Mouse (Mus musculus): ENCODE measurements around the gene Vps16. TPM values are rescaled to one million over a fixed set of nuclear protein-coding genes. Genes with fewer than 3 reads are reported as not detected.

Gene Vps16
- 94.2 and 106 TPM in 2 replicates for polyA plus RNA-seq (2015; fragmentation: Nextera tagmentation; extraction: Ambion mirVana)

DNA sequence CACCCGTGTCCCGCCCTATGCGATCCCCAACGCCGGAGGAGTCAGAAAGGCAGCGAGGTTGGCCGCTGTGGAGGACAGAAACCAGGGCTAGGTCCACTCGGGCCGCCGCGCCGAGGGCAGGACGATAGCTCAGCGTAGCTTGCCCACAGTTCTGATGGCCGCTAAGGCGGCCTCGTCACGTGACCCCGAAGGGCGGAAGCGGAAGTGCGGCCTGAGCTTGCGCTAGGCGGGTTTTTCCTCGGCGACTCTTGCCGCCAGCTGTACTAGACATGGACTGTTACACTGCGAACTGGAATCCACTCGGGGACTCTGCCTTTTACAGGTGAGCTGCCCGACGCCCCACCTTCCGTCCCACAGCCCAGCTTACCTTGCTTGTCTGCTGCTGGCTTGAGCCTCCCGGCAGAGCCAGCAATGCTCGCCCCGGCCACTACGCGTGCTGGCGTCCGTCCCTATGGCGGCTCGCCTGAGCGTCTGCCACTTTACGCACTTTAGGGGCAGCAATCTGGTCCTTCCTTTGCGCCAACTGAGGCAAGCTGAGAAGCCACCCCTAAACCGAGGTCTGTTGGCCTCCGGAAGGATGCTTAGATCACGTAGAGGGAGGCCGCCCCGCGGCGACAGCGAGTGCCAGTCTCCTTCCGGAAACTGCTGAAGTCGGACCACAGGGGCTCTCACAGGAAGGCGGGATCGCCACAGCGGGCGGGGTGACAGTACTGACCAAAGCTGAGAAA, at the start of gene Vps16, which contains the start of gene Pced1a:
Gene Vps16, plus strand, starts transcription at position 214 of the 728 bp plus-strand sequence.
Gene Pced1a, minus strand, starts transcription at position 576 of the 728 bp plus-strand sequence.
- peak within 1 kb of the TSS; percentile 85 for H3K4me3 ChIP-seq
- ATAC-seq (ENCODE audit: insufficient number of reproducible peaks, low FRiP score, low TSS enrichment, low read depth): peak; percentile 91

DNA sequence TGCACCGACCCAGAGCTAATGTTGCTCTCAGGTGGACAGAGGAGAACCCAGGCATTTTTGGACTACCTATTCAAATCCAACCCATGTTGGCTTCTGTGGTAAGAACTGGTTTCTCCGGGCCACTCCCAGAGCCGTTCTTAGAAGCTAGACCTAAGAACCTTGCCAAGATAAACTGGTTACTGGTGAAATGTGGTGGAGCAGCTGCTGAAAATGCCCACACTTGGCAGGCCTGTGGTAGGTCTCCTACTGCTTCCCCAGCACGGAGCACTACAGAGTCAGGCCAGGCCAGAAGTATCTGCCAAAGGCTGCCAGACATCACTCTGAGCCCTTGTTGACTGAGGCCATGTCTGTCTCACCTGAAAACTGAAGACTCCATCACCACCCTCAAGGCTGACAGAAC, 49.2 kb upstream of the Vps16 start:
- peak; percentile 63; the same call in 1 of the 2 replicates for ATAC-seq (ENCODE audit: insufficient number of reproducible peaks, low FRiP score, low TSS enrichment, low read depth)
- 48% methylated on average over 4 of the region's 4 CpGs for WGBS

More for the DNA sequence above, at the start of gene Vps16, which contains the start of gene Pced1a:
- peaks cover 10% of the 10 kb centered on the region for H3K36me3 ChIP-seq
- H3K9ac ChIP-seq: peak within 1 kb of the TSS; percentile 74
- no peaks in the 10 kb centered on the region for H3K27me3 ChIP-seq
- under 1% methylated on average over 58 of the region's 58 CpGs for WGBS
- peaks cover 35% of the 10 kb centered on the region for H3K4me1 ChIP-seq
- H3K4me2 ChIP-seq: peak within 1 kb of the TSS; percentile 93
- no peaks in the 10 kb centered on the region for H3K9me3 ChIP-seq
- peak within 1 kb of the TSS; percentile 95 for H3K27ac ChIP-seq

DNA sequence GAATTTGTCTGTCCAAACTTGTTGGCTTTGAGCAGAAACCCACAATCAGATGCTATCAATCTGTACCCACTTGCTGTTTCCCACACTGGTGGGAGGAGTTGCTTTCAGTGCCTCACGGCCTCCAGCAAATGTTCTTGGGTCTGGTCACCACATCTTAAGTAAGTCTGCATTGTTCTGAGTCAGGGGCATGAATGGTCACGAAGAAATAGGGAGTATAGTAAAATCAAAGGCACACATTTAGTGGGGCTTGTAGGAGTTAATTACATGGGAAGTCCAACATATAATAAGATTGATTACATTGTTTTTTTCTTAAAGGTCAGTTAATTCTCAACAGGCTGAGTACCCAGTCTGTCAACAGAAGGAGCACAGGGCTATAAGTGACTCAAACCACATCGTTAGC, 40.9 kb upstream of the Vps16 start:
- no peak overlapping the region for H3K9ac ChIP-seq
- H3K4me3 ChIP-seq: no peak overlapping the region
- H3K9me3 ChIP-seq: no peaks in the 10 kb centered on the region
- no peaks in the 10 kb centered on the region for H3K36me3 ChIP-seq
- no peak overlapping the region for H3K4me2 ChIP-seq
- no peak for ATAC-seq (ENCODE audit: insufficient number of reproducible peaks, low FRiP score, low TSS enrichment, low read depth)
- 34% methylated on average over 3 of the region's 3 CpGs for WGBS
- no peak overlapping the region for H3K27ac ChIP-seq
- no peaks in the 10 kb centered on the region for H3K27me3 ChIP-seq
- H3K4me1 ChIP-seq: no peaks in the 10 kb centered on the region

More for the DNA sequence above, 49.2 kb upstream of the Vps16 start:
- no peak overlapping the region for H3K27ac ChIP-seq
- H3K9ac ChIP-seq: no peak overlapping the region
- H3K27me3 ChIP-seq: no peaks in the 10 kb centered on the region
- H3K4me2 ChIP-seq: 0 out of 2 replicates have a peak overlapping the region, but pooled peaks have one; percentile 3
- H3K4me1 ChIP-seq: no peaks in the 10 kb centered on the region
- no peak overlapping the region for H3K4me3 ChIP-seq
- no peaks in the 10 kb centered on the region for H3K9me3 ChIP-seq
- no peaks in the 10 kb centered on the region for H3K36me3 ChIP-seq

DNA sequence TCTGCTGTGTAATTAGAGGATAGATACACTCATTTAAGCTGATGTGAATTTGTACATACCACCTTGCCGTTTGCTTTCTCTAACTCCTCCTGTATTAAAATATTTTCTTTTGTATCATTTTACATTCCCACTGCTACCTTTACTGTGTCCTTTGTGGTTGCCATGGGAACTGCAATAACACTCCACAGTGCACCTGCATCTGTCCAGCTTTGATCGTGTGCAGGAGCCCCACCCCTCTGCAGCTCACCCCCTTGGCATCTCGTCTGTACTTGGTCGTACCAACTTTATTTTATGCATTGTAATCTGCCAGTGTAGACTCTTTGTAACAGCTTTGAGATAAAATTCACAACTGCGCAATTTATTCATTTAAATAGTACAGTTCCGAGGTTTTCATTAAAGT, 40.2 kb upstream of the Vps16 start:
- no peaks in the 10 kb centered on the region for H3K27me3 ChIP-seq
- ATAC-seq (ENCODE audit: insufficient number of reproducible peaks, low FRiP score, low TSS enrichment, low read depth): no peak

DNA sequence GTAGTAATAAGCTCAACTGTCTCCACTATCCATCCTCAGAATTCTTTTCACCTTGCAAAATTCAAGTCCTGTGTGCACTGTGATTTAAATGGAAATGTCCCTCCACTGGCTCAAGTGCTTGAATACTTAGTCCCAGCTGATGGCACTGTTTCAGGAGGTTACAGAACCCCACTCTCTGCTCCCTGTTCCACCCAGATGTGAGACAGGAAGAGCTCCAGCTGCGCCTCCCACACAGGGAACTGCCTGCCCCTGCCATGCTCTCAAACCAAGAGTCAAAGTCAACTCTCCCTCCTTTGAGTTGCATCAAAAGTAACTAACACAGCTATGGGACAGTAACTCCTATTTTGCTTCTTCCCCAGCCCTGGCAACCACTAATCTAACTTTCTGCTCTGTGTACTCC, 37.9 kb upstream of the Vps16 start:
- H3K4me3 ChIP-seq: no peak overlapping the region
- 56% methylated on average over 1 of the region's 1 CpGs for WGBS
- no peak overlapping the region for H3K9ac ChIP-seq
- no peaks in the 10 kb centered on the region for H3K27me3 ChIP-seq
- peaks cover 11% of the 10 kb centered on the region for H3K36me3 ChIP-seq
- H3K27ac ChIP-seq: no peak overlapping the region
- no peak for ATAC-seq (ENCODE audit: insufficient number of reproducible peaks, low FRiP score, low TSS enrichment, low read depth)
- no peak overlapping the region for H3K4me2 ChIP-seq
- H3K9me3 ChIP-seq: no peaks in the 10 kb centered on the region
- no peaks in the 10 kb centered on the region for H3K4me1 ChIP-seq

More for the DNA sequence above, 40.2 kb upstream of the Vps16 start:
- 49% methylated on average over 6 of the region's 6 CpGs for WGBS
- H3K4me1 ChIP-seq: no peaks in the 10 kb centered on the region
- no peaks in the 10 kb centered on the region for H3K36me3 ChIP-seq
- H3K27ac ChIP-seq: no peak overlapping the region
- H3K9me3 ChIP-seq: no peaks in the 10 kb centered on the region
- no peak overlapping the region for H3K9ac ChIP-seq
- no peak overlapping the region for H3K4me2 ChIP-seq
- no peak overlapping the region for H3K4me3 ChIP-seq

DNA sequence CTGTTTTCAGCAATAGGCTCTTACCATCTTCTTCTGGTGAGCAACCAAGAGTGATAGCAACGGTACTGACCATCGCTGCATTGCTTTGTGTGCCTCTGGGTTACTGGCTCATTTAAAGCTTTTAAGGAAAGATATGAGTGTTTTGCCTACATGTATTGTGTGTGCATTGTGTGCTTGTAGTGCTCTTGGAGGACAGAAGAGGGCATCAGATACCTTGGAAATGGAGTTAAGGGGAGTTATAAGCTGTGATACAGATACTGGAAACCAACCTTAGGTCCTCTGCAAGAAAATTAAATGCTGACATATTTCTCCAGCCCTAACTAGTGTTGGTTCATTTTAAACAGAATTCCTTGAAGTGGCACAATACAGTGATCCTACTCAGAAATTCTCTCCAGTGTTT, 35.3 kb upstream of the Vps16 start:
- WGBS: 83% methylated on average over 2 of the region's 2 CpGs
- no peak for ATAC-seq (ENCODE audit: insufficient number of reproducible peaks, low FRiP score, low TSS enrichment, low read depth)
- H3K36me3 ChIP-seq: peaks cover 35% of the 10 kb centered on the region

DNA sequence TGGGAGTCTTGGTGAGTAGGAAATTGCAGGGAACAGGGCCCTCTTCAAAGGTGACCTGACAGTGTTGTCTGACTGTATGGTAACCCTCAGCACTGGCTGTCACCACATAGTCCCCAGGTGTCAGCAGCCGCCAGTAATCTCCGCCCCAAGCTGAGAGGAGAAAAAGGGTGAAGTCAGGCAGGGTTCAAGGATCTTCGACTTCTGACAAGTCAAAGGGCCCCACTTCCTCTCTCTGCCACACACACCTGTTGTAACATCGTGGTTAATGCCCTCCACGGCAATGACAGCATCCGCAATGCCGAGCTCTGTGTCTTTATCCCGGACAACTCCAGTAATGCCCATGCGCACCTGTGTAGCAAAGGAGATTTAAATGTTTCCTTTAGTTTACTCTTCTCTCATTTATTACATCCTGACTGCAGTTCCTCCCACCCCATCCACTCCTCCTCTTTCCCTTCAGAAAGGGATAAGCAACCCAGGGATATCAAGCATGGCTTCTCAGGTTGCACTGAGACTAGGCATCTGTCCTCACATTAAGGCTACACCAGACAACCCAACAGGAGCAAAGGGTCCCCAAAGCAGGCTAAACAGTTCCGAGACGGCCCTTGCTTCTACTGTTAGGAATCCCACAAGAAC, 33.0 kb upstream of the Vps16 start:
- Histone ChIP-seq H3K4me3 (no peak overlapping the region), H3K4me1 (peaks cover 3% of the 10 kb centered on the region), H3K4me2 (no peak overlapping the region), H3K9ac (no peak overlapping the region), H3K9me3 (no peaks in the 10 kb centered on the region), H3K36me3 (peaks cover 54% of the 10 kb centered on the region), H3K27ac (no peak overlapping the region), H3K27me3 (no peaks in the 10 kb centered on the region)
- whole genome bisulfite sequencing: 84% methylated on average over 11 of the region's 11 CpGs
- ATAC-seq (ENCODE audit: insufficient number of reproducible peaks, low FRiP score, low TSS enrichment, low read depth): no peak

More for the DNA sequence above, 35.3 kb upstream of the Vps16 start:
- Histone ChIP-seq H3K4me3 (no peak overlapping the region), H3K27ac (no peak overlapping the region), H3K4me2 (no peak overlapping the region), H3K27me3 (no peaks in the 10 kb centered on the region), H3K4me1 (no peaks in the 10 kb centered on the region), H3K9ac (no peak overlapping the region), H3K9me3 (no peaks in the 10 kb centered on the region)

DNA sequence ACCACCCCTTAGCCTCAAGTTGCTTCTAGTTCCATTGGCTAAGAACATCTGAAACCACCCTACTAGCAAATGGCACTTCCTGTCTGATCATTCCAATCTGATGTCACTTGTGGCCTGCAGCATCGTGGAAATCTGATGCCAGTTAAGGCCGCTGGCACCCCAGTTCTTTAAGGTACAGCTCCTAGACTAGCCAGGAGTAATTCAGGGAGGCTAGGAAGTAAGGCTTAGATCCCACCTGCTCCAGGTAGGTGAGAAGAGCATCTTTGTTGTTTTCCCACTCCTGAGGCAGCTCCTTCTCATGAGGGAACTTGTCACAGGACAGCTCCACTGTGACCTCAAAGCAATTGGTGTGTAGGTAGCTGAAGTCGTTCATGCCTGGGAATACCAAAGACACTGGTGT, 31.3 kb upstream of the Vps16 start:
- H3K4me1 ChIP-seq: peaks cover 21% of the 10 kb centered on the region
- ATAC-seq (ENCODE audit: insufficient number of reproducible peaks, low FRiP score, low TSS enrichment, low read depth): no peak
- no peak overlapping the region for H3K4me2 ChIP-seq
- H3K4me3 ChIP-seq: no peak overlapping the region
- no peak overlapping the region for H3K27ac ChIP-seq
- no peak overlapping the region for H3K9ac ChIP-seq
- 83% methylated on average over 3 of the region's 3 CpGs for WGBS
- no peaks in the 10 kb centered on the region for H3K27me3 ChIP-seq
- H3K9me3 ChIP-seq: no peaks in the 10 kb centered on the region
- peaks cover 54% of the 10 kb centered on the region for H3K36me3 ChIP-seq

DNA sequence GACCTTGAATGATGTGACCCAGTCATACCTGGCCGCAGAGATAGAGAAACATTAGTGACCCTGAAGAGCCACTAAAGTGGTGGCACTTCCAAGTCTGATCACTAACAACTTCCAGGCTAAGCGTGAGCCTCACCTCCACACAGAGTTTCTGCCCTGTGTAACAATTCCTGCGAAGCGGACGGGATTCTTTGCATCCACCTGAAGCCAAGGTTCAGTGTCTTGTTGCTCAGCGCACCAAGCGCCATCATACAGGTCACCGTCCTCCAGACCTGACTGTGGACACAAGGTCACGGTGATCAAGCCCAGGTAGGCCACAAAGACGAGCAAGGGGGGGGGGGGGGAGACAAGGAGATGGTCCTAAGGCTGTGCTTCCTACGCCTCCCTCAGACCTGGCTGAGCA, 28.4 kb upstream of the Vps16 start:
- H3K4me1 ChIP-seq: peaks cover 27% of the 10 kb centered on the region
- H3K27ac ChIP-seq: no peak overlapping the region
- H3K9me3 ChIP-seq: no peaks in the 10 kb centered on the region
- H3K27me3 ChIP-seq: no peaks in the 10 kb centered on the region
- no peak overlapping the region for H3K4me2 ChIP-seq
- H3K9ac ChIP-seq: 0 out of 2 replicates have a peak overlapping the region, but pooled peaks have one; percentile 7
- WGBS: 95% methylated on average over 11 of the region's 11 CpGs
- no peak for ATAC-seq (ENCODE audit: insufficient number of reproducible peaks, low FRiP score, low TSS enrichment, low read depth)
- peaks cover 48% of the 10 kb centered on the region for H3K36me3 ChIP-seq
- no peak overlapping the region for H3K4me3 ChIP-seq

DNA sequence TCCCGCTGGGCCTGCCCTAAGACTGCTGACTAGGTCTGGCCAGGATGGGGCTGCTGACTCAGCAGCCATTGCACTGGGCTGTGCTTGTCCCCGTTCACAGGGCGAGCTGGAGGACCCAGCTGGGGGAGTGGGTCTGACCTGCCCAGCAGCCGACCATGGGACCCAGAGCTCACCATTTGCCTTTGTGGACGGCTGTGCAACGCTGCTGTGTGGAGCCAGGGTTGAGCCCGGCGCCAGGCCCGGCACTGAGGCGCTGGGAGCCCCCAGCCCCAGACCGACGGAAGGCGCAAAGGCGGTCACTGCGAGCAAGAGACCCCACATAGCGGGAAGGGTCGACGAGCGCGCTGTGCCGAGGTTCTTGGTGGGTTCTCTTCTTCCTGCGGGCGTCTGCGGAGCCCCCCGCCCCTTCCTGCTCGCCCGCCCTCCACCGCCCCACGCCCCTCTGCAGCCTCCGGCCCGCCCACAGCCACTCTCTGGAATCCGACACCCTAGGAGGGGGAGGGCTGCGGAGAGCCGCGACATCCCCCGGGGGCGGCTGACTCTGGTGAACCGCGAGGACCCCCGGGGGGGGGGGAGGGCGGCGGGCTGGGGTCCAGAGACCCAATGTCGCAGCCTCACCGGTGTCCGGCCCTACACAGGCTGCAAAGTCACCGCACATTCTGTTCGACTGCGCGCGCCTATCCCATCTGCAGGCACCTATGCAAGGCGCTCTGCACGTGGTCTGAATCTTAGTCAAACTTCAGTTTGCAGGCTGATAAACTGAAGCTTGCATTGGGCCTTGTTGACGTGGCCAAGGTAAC, 26.8 kb upstream of the Vps16 start, which contains the start of gene Cpxm1:
Gene Cpxm1, minus strand, starts transcription at position 389 of the 800 bp plus-strand sequence.
- peak within 1 kb of the TSS; percentile 72 for H3K4me3 ChIP-seq

DNA sequence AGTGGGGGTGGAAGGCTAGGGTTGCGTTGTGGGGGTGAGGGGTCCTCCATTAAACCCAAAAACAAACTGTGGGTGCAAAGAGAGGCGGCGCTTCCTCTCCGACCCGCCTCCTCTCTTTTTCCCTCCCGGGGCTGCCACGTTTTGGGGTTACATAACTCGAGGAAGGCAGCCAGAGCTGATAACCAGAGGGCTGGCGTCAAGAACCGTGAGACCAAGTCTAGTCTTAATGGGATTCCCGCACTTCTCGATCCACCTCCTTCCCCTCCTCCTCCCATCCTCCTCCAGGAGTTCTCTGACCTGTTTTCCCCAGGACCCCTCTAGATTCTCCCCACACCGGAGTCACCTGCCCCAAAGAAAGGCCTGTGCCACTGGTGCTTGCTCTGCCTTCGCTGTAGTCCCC, 26.0 kb upstream of the Vps16 start:
- Histone ChIP-seq H3K4me1 (peaks cover 27% of the 10 kb centered on the region), H3K27ac (peak overlapping the region; percentile 90), H3K4me3 (peak overlapping the region; percentile 72), H3K4me2 (peak overlapping the region; percentile 92), H3K36me3 (peaks cover 26% of the 10 kb centered on the region), H3K9ac (peak overlapping the region; percentile 75), H3K9me3 (no peaks in the 10 kb centered on the region), H3K27me3 (no peaks in the 10 kb centered on the region)
- ATAC-seq (ENCODE audit: insufficient number of reproducible peaks, low FRiP score, low TSS enrichment, low read depth): no peak
- 11% methylated on average over 14 of the region's 14 CpGs for WGBS

More for the DNA sequence above, 26.8 kb upstream of the Vps16 start, which contains the start of gene Cpxm1:
- no peaks in the 10 kb centered on the region for H3K27me3 ChIP-seq
- H3K27ac ChIP-seq: peak within 1 kb of the TSS; percentile 90
- H3K4me2 ChIP-seq: peak within 1 kb of the TSS; percentile 92
- peaks cover 27% of the 10 kb centered on the region for H3K4me1 ChIP-seq
- peak within 1 kb of the TSS; percentile 75 for H3K9ac ChIP-seq
- H3K9me3 ChIP-seq: no peaks in the 10 kb centered on the region
- peaks cover 33% of the 10 kb centered on the region for H3K36me3 ChIP-seq
- WGBS: under 1% methylated on average over 43 of the region's 53 CpGs
- peak; percentile 86 for ATAC-seq (ENCODE audit: insufficient number of reproducible peaks, low FRiP score, low TSS enrichment, low read depth)
